Mouse (Mus musculus): ENCODE measurements around the gene Alg11. TPM values are rescaled to one million over a fixed set of nuclear protein-coding genes. Genes with fewer than 3 reads are reported as not detected.

Alg11 gene
- polyA plus RNA-seq (2014; fragmentation: Illumina TruSeq; extraction: RNeasy Lipid Tissue Mini Kit (QIAGEN cat#74804); ENCODE audit: low read depth, low replicate concordance): 58.0 TPM

DNA sequence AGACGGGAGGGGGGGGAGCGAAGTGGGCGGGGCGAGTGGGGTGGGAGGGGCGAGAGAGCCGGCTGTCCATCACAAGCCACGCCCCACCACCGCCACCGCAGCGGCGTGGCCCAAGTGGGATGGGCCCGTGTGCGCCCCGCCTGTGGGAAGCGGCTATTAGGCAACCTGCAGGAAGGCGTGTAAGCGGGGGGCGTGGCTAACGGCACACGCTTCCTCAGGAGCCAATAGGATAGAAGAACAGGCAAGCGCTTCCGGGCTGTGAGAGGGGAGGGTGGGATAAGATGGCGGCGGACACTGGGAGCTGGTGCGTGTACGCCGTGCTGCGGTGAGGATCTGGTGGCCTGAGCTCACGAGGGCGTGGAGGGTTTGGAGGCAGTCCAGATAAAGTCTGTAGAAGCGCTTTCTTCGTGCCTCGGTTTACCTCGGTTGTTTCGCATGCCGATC, at the start of gene Alg11:
Gene Alg11, plus strand, starts transcription at position 276 of the 444 bp plus-strand sequence.

DNA sequence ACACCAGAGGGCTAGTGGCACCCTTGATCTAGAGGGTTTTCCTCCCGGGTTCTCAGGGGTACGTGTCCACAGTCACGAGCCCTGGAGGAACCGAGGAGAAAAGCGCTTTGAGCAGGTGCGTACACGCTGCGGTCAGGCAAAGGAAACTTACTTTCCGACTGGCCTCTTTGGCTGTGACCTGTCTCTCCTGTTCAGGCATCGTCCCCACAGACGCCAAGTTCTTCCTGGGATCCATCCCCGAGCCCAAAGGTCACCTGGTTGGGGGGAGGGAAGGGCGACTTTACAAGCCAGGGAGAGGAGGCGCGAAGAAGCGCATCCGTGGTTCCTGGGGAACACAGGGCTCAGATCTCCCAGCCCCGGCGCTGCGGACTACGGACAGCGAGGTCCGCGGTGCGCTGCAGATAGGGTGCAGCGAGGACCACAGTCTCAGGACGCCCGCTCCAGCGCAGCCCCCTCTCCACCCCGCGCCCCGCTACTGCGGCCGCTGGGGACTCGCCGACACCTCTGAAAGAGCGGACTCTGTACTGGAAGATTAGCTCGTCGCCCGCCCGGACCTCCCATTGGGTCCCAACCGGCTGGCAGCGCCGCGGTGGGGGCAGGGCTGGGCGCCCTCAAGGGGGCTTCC, 588 bp upstream of the Alg11 start, which contains the start of gene Atp7b:
Gene Atp7b, minus strand, starts transcription at position 485 of the 625 bp plus-strand sequence.

Other genes with a start within 250 kb of the Alg11 start
- not detected for gene Defb50, start 237.2 kb upstream of the Alg11 start, polyA plus RNA-seq (2014; fragmentation: Illumina TruSeq; extraction: RNeasy Lipid Tissue Mini Kit (QIAGEN cat#74804); ENCODE audit: low read depth, low replicate concordance)
- not detected for gene Defb2, start 220.8 kb upstream of the Alg11 start, polyA plus RNA-seq (2014; fragmentation: Illumina TruSeq; extraction: RNeasy Lipid Tissue Mini Kit (QIAGEN cat#74804); ENCODE audit: low read depth, low replicate concordance)
- gene Defb10, start 201.8 kb upstream of the Alg11 start, polyA plus RNA-seq (2014; fragmentation: Illumina TruSeq; extraction: RNeasy Lipid Tissue Mini Kit (QIAGEN cat#74804); ENCODE audit: low read depth, low replicate concordance): not detected
- gene Defb9, start 175.3 kb upstream of the Alg11 start, polyA plus RNA-seq (2014; fragmentation: Illumina TruSeq; extraction: RNeasy Lipid Tissue Mini Kit (QIAGEN cat#74804); ENCODE audit: low read depth, low replicate concordance): not detected
- not detected for gene Defb11, start 154.3 kb upstream of the Alg11 start, polyA plus RNA-seq (2014; fragmentation: Illumina TruSeq; extraction: RNeasy Lipid Tissue Mini Kit (QIAGEN cat#74804); ENCODE audit: low read depth, low replicate concordance)
- not detected for gene Defb15, start 128.0 kb upstream of the Alg11 start, polyA plus RNA-seq (2014; fragmentation: Illumina TruSeq; extraction: RNeasy Lipid Tissue Mini Kit (QIAGEN cat#74804); ENCODE audit: low read depth, low replicate concordance)
- not detected for gene Defb35, start 122.4 kb upstream of the Alg11 start, polyA plus RNA-seq (2014; fragmentation: Illumina TruSeq; extraction: RNeasy Lipid Tissue Mini Kit (QIAGEN cat#74804); ENCODE audit: low read depth, low replicate concordance)
- not detected for gene Defb13, start 114.0 kb upstream of the Alg11 start, polyA plus RNA-seq (2014; fragmentation: Illumina TruSeq; extraction: RNeasy Lipid Tissue Mini Kit (QIAGEN cat#74804); ENCODE audit: low read depth, low replicate concordance)
- gene Fam90a1a, start 102.0 kb upstream of the Alg11 start, polyA plus RNA-seq (2014; fragmentation: Illumina TruSeq; extraction: RNeasy Lipid Tissue Mini Kit (QIAGEN cat#74804); ENCODE audit: low read depth, low replicate concordance): not detected
- gene Ccdc70, start 90.9 kb upstream of the Alg11 start, polyA plus RNA-seq (2014; fragmentation: Illumina TruSeq; extraction: RNeasy Lipid Tissue Mini Kit (QIAGEN cat#74804); ENCODE audit: low read depth, low replicate concordance): not detected
- not detected for gene Atp7b, start 416 bp upstream of the Alg11 start, polyA plus RNA-seq (2014; fragmentation: Illumina TruSeq; extraction: RNeasy Lipid Tissue Mini Kit (QIAGEN cat#74804); ENCODE audit: low read depth, low replicate concordance)
- 27.3 TPM for gene Nek5, start 64.3 kb downstream of the Alg11 start, polyA plus RNA-seq (2014; fragmentation: Illumina TruSeq; extraction: RNeasy Lipid Tissue Mini Kit (QIAGEN cat#74804); ENCODE audit: low read depth, low replicate concordance)
- 5.0 TPM for gene Nek3, start 105.7 kb downstream of the Alg11 start, polyA plus RNA-seq (2014; fragmentation: Illumina TruSeq; extraction: RNeasy Lipid Tissue Mini Kit (QIAGEN cat#74804); ENCODE audit: low read depth, low replicate concordance)
- gene Ckap2, start 125.1 kb downstream of the Alg11 start, polyA plus RNA-seq (2014; fragmentation: Illumina TruSeq; extraction: RNeasy Lipid Tissue Mini Kit (QIAGEN cat#74804); ENCODE audit: low read depth, low replicate concordance): 14.5 TPM
- gene Vps36, start 132.1 kb downstream of the Alg11 start, polyA plus RNA-seq (2014; fragmentation: Illumina TruSeq; extraction: RNeasy Lipid Tissue Mini Kit (QIAGEN cat#74804); ENCODE audit: low read depth, low replicate concordance): 55.3 TPM
- 1.7 TPM for gene Thsd1, start 166.6 kb downstream of the Alg11 start, polyA plus RNA-seq (2014; fragmentation: Illumina TruSeq; extraction: RNeasy Lipid Tissue Mini Kit (QIAGEN cat#74804); ENCODE audit: low read depth, low replicate concordance)
- not detected for gene Tpte, start 222.7 kb downstream of the Alg11 start, polyA plus RNA-seq (2014; fragmentation: Illumina TruSeq; extraction: RNeasy Lipid Tissue Mini Kit (QIAGEN cat#74804); ENCODE audit: low read depth, low replicate concordance)